Mouse (Mus musculus): ENCODE results near the gene Olfr849. TPM values are rescaled to one million over a fixed set of nuclear protein-coding genes. Genes with fewer than 3 reads are reported as not detected.

Olfr849 gene
- not detected in 2 replicates for polyA plus RNA-seq (2016; fragmentation: Nextera tagmentation; extraction: Ambion mirVana)

GRCm38 (mm10) chr9:19439966-19440365 lies at the start of gene Olfr849:
Gene Olfr849, plus strand, starts transcription at chr9:19440266.
- Histone ChIP-seq H3K9me3 (peaks cover 9% of the 10 kb centered on the region; the same call in 1 of the 2 replicates), H3K36me3 (no peaks in the 10 kb centered on the region), H3K27ac (no peak within 1 kb of the TSS), H3K4me1 (no peaks in the 10 kb centered on the region), H3K27me3 (ENCODE audit: insufficient read depth, poor library complexity, severe bottlenecking) (no peaks in the 10 kb centered on the region), H3K4me3 (no peak within 1 kb of the TSS)
- DNase-seq (ENCODE audit: low spot score), result no peak
- WGBS, result 79% methylated on average over 2 of the region's 2 CpGs

GRCm38 (mm10) chr9:19478148-19478547 lies 38.1 kb downstream of the Olfr849 start, which contains the start of gene Olfr850:
Gene Olfr850, minus strand, starts transcription at chr9:19478248.
- no peaks in the 10 kb centered on the region for H3K27me3 ChIP-seq (ENCODE audit: insufficient read depth, poor library complexity, severe bottlenecking)
- DNase-seq (ENCODE audit: low spot score), result no peak
- H3K4me3 ChIP-seq, result no peak within 1 kb of the TSS
- no peak within 1 kb of the TSS for H3K27ac ChIP-seq
- H3K4me1 ChIP-seq, result no peaks in the 10 kb centered on the region
- no peaks in the 10 kb centered on the region for H3K36me3 ChIP-seq
- H3K9me3 ChIP-seq, result no peaks in the 10 kb centered on the region

GRCm38 (mm10) chr9:19492995-19493394 lies 52.9 kb downstream of the Olfr849 start, which contains the start of gene Olfr851:
Gene Olfr851, plus strand, starts transcription at chr9:19493295.
- peaks cover 16% of the 10 kb centered on the region for H3K9me3 ChIP-seq
- no peaks in the 10 kb centered on the region for H3K36me3 ChIP-seq
- H3K27me3 ChIP-seq (ENCODE audit: insufficient read depth, poor library complexity, severe bottlenecking), result no peaks in the 10 kb centered on the region
- H3K4me3 ChIP-seq, result no peak within 1 kb of the TSS
- DNase-seq (ENCODE audit: low spot score), result no peak
- H3K4me1 ChIP-seq, result no peaks in the 10 kb centered on the region
- no peak within 1 kb of the TSS for H3K27ac ChIP-seq

Other genes with a start within 250 kb of the Olfr849 start
- gene Olfr843, start 188.3 kb upstream of the Olfr849 start, polyA plus RNA-seq (2016; fragmentation: Nextera tagmentation; extraction: Ambion mirVana), result not detected in 2 replicates
- gene Olfr844, start 123.9 kb upstream of the Olfr849 start, polyA plus RNA-seq (2016; fragmentation: Nextera tagmentation; extraction: Ambion mirVana), result not detected in 2 replicates
- gene Olfr845, start 103.8 kb upstream of the Olfr849 start, polyA plus RNA-seq (2016; fragmentation: Nextera tagmentation; extraction: Ambion mirVana), result not detected in 2 replicates
- gene Olfr846, start 76.3 kb upstream of the Olfr849 start, polyA plus RNA-seq (2016; fragmentation: Nextera tagmentation; extraction: Ambion mirVana), result not detected in 2 replicates
- not detected in 2 replicates for gene Olfr847, start 61.6 kb upstream of the Olfr849 start, polyA plus RNA-seq (2016; fragmentation: Nextera tagmentation; extraction: Ambion mirVana)
- not detected in 2 replicates for gene Olfr850, start 38.0 kb downstream of the Olfr849 start, polyA plus RNA-seq (2016; fragmentation: Nextera tagmentation; extraction: Ambion mirVana)
- not detected in 2 replicates for gene Olfr851, start 53.0 kb downstream of the Olfr849 start, polyA plus RNA-seq (2016; fragmentation: Nextera tagmentation; extraction: Ambion mirVana)
- gene Olfr853, start 100.8 kb downstream of the Olfr849 start, polyA plus RNA-seq (2016; fragmentation: Nextera tagmentation; extraction: Ambion mirVana), result not detected in 2 replicates
- not detected in 2 replicates for gene Olfr854, start 127.1 kb downstream of the Olfr849 start, polyA plus RNA-seq (2016; fragmentation: Nextera tagmentation; extraction: Ambion mirVana)
- gene Olfr855, start 142.4 kb downstream of the Olfr849 start, polyA plus RNA-seq (2016; fragmentation: Nextera tagmentation; extraction: Ambion mirVana), result not detected in 2 replicates
- gene Zfp317, start 181.8 kb downstream of the Olfr849 start, polyA plus RNA-seq (2016; fragmentation: Nextera tagmentation; extraction: Ambion mirVana), result 23.6 and 23.8 TPM in 2 replicates

All from heart, embryonic 10.5 days (tissue).